Mouse (Mus musculus): ENCODE results near the gene Gm39115. TPM values are rescaled to one million over a fixed set of nuclear protein-coding genes. Genes with fewer than 3 reads are reported as not detected.

The Gm39115 gene
- polyA plus RNA-seq, 1 experiment from 2014 or later = not detected

DNA sequence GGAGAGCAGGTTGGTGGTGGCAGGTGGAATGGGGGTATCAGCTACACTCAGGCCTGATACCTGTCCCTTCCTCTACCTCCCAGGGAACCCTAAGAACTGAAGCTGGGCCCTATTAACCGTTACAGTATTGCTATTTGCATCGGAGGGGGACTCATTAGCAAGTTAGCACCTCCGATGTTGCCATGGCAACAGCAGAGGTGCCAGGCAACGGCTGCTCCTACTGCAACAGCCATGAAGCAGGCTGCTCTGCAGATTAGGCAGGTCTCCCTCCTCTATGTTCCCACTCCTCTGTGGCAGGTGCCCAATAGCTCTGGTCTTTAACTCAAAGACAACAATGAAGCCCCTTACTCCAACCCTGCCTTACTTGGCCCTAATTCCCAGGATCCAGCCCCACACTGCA, 44.0 kb downstream of the Gm39115 start:
- no peaks in the 10 kb centered on the region for H3K9me3 ChIP-seq (ENCODE audit: control insufficient read depth, low read length)
- H3K27ac ChIP-seq = peak overlapping the region; percentile 97
- DNase-seq (ENCODE audit: low spot score) = peak; percentile 77
- H3K4me2 ChIP-seq (replicated peaks) = peak overlapping the region; percentile 72
- H3K27me3 ChIP-seq (ENCODE audit: control insufficient read depth, insufficient read depth, low read length) = peaks cover 5% of the 10 kb centered on the region; the same call in 1 of the 2 replicates
- WGBS = 0% methylated on average over 4 of the region's 4 CpGs
- no peak for ATAC-seq (ENCODE audit: low FRiP score)
- H3K36me3 ChIP-seq (replicated peaks; ENCODE audit: control insufficient read depth, insufficient read depth) = peaks cover 24% of the 10 kb centered on the region
- H3K9ac ChIP-seq = peak overlapping the region; percentile 99
- H3K4me3 ChIP-seq (replicated peaks; ENCODE audit: low read length) = peak overlapping the region; percentile 92
- peaks cover 70% of the 10 kb centered on the region for H3K4me1 ChIP-seq (replicated peaks; ENCODE audit: control insufficient read depth, insufficient read depth, low read length)

DNA sequence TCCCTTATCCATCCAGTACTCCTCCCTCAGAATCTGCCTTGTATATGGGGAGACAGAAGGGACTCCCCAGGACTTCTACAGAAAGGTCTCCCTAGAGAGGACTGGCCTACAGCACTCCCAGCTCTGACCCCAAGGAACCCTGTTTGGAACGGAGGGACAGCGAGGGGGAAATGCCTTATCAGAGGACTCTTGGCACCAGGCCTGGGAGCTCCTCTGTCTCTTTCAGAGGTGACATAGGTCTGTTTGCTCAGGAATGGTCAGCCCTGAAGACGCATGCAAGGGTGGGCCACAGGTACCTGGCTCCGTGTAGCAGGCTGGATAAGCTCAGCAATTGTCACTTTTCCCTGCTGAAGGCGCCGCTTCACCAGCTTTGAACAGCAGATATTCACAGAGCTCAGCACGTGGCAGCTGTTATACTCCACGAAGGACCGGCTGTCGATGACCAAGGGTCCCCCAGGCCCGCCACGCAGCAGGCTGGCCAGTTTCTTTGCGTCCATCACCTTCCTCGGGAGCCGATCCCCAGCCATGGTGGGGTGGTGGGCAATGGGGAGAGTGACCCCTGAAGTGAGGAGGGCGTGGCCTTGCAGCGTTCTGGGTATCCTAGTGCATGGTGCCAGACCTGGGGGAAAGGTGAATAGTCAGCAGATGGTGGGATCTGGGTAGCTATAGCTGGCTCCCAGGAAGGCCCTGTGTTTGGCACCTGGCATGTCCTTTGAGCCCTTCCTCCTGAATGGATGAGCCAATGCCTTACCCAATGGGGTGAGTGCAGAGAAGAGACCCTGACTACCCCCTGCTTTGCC, 46.0 kb downstream of the Gm39115 start:
- H3K4me3 ChIP-seq (replicated peaks; ENCODE audit: low read length) = 0 out of 2 replicates have a peak overlapping the region, but pooled peaks have one; percentile 2

DNA sequence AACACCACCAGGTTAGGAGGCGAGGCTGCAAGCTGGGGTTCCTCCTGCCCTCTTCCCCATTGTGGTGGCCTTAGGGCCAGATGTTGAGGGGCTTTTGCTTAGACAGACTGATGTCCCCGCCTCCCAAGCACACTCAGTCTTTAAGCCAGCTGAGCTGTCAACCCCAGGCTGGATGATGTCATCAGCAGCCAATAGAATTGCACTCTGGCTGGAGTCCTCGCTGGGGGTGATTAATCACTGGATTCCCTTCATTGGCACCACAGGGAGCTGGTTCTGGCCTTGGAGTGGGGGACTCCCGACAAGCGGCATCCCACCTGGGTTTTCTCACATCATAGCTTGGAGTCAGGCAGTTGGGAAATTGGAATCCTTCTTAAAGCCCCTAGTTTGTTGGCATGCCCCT, 46.9 kb downstream of the Gm39115 start:
- Histone ChIP-seq H3K9ac (peak overlapping the region; percentile 99), H3K9me3 (ENCODE audit: control insufficient read depth, low read length) (no peaks in the 10 kb centered on the region), H3K4me1 (replicated peaks; ENCODE audit: control insufficient read depth, insufficient read depth, low read length) (peaks cover 69% of the 10 kb centered on the region), H3K4me2 (replicated peaks) (peak overlapping the region; percentile 72), H3K27ac (peak overlapping the region; percentile 84), H3K27me3 (ENCODE audit: control insufficient read depth, insufficient read depth, low read length) (0 out of 2 replicates have a peak, but pooled peaks cover 1% of the 10 kb centered on the region), H3K4me3 (replicated peaks; ENCODE audit: low read length) (no peak overlapping the region), H3K36me3 (replicated peaks; ENCODE audit: control insufficient read depth, insufficient read depth) (peaks cover 54% of the 10 kb centered on the region)
- ATAC-seq (ENCODE audit: low FRiP score) (peak; percentile 81), DNase-seq (ENCODE audit: low spot score) (peak; percentile 81)
- WGBS = under 1% methylated on average over 5 of the region's 5 CpGs

More for the DNA sequence above, 46.0 kb downstream of the Gm39115 start:
- H3K9me3 ChIP-seq (ENCODE audit: control insufficient read depth, low read length) = no peaks in the 10 kb centered on the region
- H3K9ac ChIP-seq = peak overlapping the region; percentile 99
- H3K27ac ChIP-seq = peak overlapping the region; percentile 84
- ATAC-seq (ENCODE audit: low FRiP score) (no peak), DNase-seq (ENCODE audit: low spot score) (no peak)
- WGBS = 42% methylated on average over 17 of the region's 17 CpGs
- H3K4me1 ChIP-seq (replicated peaks; ENCODE audit: control insufficient read depth, insufficient read depth, low read length) = peaks cover 67% of the 10 kb centered on the region
- H3K4me2 ChIP-seq (replicated peaks) = peak overlapping the region; percentile 72
- H3K36me3 ChIP-seq (replicated peaks; ENCODE audit: control insufficient read depth, insufficient read depth) = peaks cover 44% of the 10 kb centered on the region
- H3K27me3 ChIP-seq (ENCODE audit: control insufficient read depth, insufficient read depth, low read length) = no peaks in the 10 kb centered on the region

DNA sequence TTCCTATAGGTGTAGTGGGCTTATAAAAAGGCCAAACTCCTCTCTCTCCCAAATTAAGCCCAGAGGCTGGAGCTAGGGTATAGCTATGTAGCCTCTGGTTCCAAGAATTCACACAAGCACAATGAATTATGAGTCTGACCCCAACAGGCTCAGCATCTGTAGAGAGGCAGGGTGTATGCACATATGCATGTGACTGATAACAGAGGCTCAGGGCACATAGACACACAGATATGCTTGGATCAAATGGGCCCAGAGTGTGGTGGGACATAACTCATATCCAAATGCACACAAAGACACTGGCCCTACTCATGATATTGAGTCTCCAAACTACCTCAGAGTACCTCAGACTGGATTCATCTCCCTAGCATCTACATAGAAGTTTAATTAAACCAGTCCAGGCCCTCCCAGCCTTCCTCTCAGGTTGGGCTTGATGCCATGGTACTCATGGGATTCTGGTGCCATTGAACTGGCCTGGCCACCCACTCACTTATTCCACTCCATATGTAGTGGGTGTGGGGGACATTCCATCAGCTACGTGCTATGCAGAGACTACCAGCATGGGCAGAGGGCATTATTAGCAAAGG, 48.7 kb downstream of the Gm39115 start:
- H3K27me3 ChIP-seq (ENCODE audit: control insufficient read depth, insufficient read depth, low read length) = peaks cover 11% of the 10 kb centered on the region; the same call in 1 of the 2 replicates
- H3K9me3 ChIP-seq (ENCODE audit: control insufficient read depth, low read length) = no peaks in the 10 kb centered on the region
- peaks cover 71% of the 10 kb centered on the region for H3K36me3 ChIP-seq (replicated peaks; ENCODE audit: control insufficient read depth, insufficient read depth)
- DNase-seq (ENCODE audit: low spot score) (no peak), ATAC-seq (ENCODE audit: low FRiP score) (no peak)
- no peak overlapping the region for H3K4me2 ChIP-seq (replicated peaks)
- H3K4me3 ChIP-seq (replicated peaks; ENCODE audit: low read length) = no peak overlapping the region
- peaks cover 52% of the 10 kb centered on the region for H3K4me1 ChIP-seq (replicated peaks; ENCODE audit: control insufficient read depth, insufficient read depth, low read length)
- WGBS = 93% methylated on average over 1 of the region's 1 CpGs
- H3K27ac ChIP-seq = no peak overlapping the region
- H3K9ac ChIP-seq = no peak overlapping the region

DNA sequence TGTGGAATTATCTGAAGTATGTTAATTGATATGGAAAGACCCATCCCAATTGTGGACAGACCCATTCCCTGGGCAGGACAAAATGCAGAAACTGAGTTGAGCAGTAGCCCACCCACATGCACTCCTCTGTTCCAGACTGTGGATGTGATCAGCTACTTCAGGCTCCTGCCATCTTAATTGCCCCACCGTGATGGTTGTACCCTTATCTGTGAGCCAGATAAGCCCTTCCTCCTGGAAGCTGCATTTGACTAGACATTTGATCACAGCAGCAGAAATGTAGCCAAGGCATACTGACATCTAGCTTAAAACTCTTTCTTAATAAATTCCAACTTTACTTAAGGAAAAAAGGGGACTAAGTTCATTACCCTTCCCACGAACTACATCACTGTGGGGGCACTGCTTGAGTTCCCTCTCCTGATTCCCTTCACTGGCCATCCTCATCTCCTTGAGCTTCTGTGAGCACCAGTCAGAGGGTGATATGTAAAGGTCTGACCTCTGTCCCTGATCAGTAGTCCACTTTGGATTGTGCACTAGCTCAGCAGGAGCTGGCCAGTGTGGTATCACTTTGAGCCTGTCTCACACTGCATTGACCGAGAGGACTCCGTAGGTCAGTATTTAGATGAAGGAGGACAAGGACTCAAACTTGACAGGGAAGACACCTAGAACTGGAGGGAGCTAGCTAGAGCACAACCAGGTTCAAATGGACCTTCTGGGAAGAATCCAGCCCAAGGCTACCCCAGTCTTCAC, 49.5 kb downstream of the Gm39115 start:
- Histone ChIP-seq H3K4me2 (replicated peaks) (no peak overlapping the region), H3K9me3 (ENCODE audit: control insufficient read depth, low read length) (no peaks in the 10 kb centered on the region), H3K36me3 (replicated peaks; ENCODE audit: control insufficient read depth, insufficient read depth) (peaks cover 79% of the 10 kb centered on the region), H3K27ac (no peak overlapping the region), H3K4me1 (replicated peaks; ENCODE audit: control insufficient read depth, insufficient read depth, low read length) (peaks cover 44% of the 10 kb centered on the region), H3K27me3 (ENCODE audit: control insufficient read depth, insufficient read depth, low read length) (peaks cover 11% of the 10 kb centered on the region; the same call in 1 of the 2 replicates), H3K9ac (no peak overlapping the region), H3K4me3 (replicated peaks; ENCODE audit: low read length) (no peak overlapping the region)
- WGBS = 92% methylated on average over 4 of the region's 4 CpGs
- ATAC-seq (ENCODE audit: low FRiP score) (no peak), DNase-seq (ENCODE audit: low spot score) (no peak)

Other genes with a start within 250 kb of the Gm39115 start
- gene Tollip, start 217.5 kb downstream of the Gm39115 start, polyA plus RNA-seq (2014; fragmentation: Nextera tagmentation; extraction: Ambion mirVana) = 71.9 and 82.7 TPM in 2 replicates
- gene Brsk2, start 186.3 kb downstream of the Gm39115 start, polyA plus RNA-seq (2014; fragmentation: Nextera tagmentation; extraction: Ambion mirVana) = 23.3 and 24.8 TPM in 2 replicates
- gene Mob2, start 75.0 kb downstream of the Gm39115 start, polyA plus RNA-seq (2014; fragmentation: Nextera tagmentation; extraction: Ambion mirVana) = 46.4 and 50.2 TPM in 2 replicates
- 133 and 142 TPM in 2 replicates for gene Dusp8, start 40.2 kb downstream of the Gm39115 start, polyA plus RNA-seq (2014; fragmentation: Nextera tagmentation; extraction: Ambion mirVana)
- not detected in 2 replicates for gene Gm45618, start 15.3 kb downstream of the Gm39115 start, polyA plus RNA-seq (2014; fragmentation: Nextera tagmentation; extraction: Ambion mirVana)
- 0.15 TPM in 1 of 2 replicates, not detected in the other for gene Gm45337, start 8.6 kb upstream of the Gm39115 start, polyA plus RNA-seq (2014; fragmentation: Nextera tagmentation; extraction: Ambion mirVana)
- gene Gm29735, start 21.1 kb upstream of the Gm39115 start, polyA plus RNA-seq (2014; fragmentation: Nextera tagmentation; extraction: Ambion mirVana) = not detected in 2 replicates
- not detected in 2 replicates for gene Gm4553, start 29.7 kb upstream of the Gm39115 start, polyA plus RNA-seq (2014; fragmentation: Nextera tagmentation; extraction: Ambion mirVana)
- gene Krtap5-2, start 40.0 kb upstream of the Gm39115 start, polyA plus RNA-seq (2014; fragmentation: Nextera tagmentation; extraction: Ambion mirVana) = not detected in 2 replicates
- not detected in 2 replicates for gene Gm10153, start 54.4 kb upstream of the Gm39115 start, polyA plus RNA-seq (2014; fragmentation: Nextera tagmentation; extraction: Ambion mirVana)
- not detected in 2 replicates for gene Krtap5-3, start 65.3 kb upstream of the Gm39115 start, polyA plus RNA-seq (2014; fragmentation: Nextera tagmentation; extraction: Ambion mirVana)
- gene Gm7579, start 75.8 kb upstream of the Gm39115 start, polyA plus RNA-seq (2014; fragmentation: Nextera tagmentation; extraction: Ambion mirVana) = not detected in 2 replicates
- gene Krtap5-5, start 93.9 kb upstream of the Gm39115 start, polyA plus RNA-seq (2014; fragmentation: Nextera tagmentation; extraction: Ambion mirVana) = not detected in 2 replicates
- not detected in 2 replicates for gene Gm40460, start 105.0 kb upstream of the Gm39115 start, polyA plus RNA-seq (2014; fragmentation: Nextera tagmentation; extraction: Ambion mirVana)
- gene Gm2431, start 122.3 kb upstream of the Gm39115 start, polyA plus RNA-seq (2014; fragmentation: Nextera tagmentation; extraction: Ambion mirVana) = not detected in 2 replicates
- gene Gm4559, start 138.3 kb upstream of the Gm39115 start, polyA plus RNA-seq (2014; fragmentation: Nextera tagmentation; extraction: Ambion mirVana) = not detected in 2 replicates
- gene Krtap5-1, start 161.1 kb upstream of the Gm39115 start, polyA plus RNA-seq (2014; fragmentation: Nextera tagmentation; extraction: Ambion mirVana) = not detected in 2 replicates
- not detected in 2 replicates for gene Krtap5-4, start 167.5 kb upstream of the Gm39115 start, polyA plus RNA-seq (2014; fragmentation: Nextera tagmentation; extraction: Ambion mirVana)
- 6.4 and 7.3 TPM in 2 replicates for gene Ifitm10, start 237.7 kb upstream of the Gm39115 start, polyA plus RNA-seq (2014; fragmentation: Nextera tagmentation; extraction: Ambion mirVana)
- gene Gm49369, start 246.6 kb upstream of the Gm39115 start, polyA plus RNA-seq (2014; fragmentation: Nextera tagmentation; extraction: Ambion mirVana) = not detected in 2 replicates